Mouse (Mus musculus) heart, embryonic 15.5 days (tissue): Measurements from ENCODE around the gene Smarca2. TPM values are rescaled to one million over a fixed set of nuclear protein-coding genes. Genes with fewer than 3 reads are reported as not detected.

Source experiments
- ATAC-seq: fragments of 200-750 bp; cut with Nextera tagmentation; replicated peaks from 2 replicates; pipeline ENCODE4 v1.8.0; 2017; ENCODE audit warnings: low read depth, moderate TSS enrichment; ENCODE audit not compliant: insufficient number of reproducible peaks, insufficient read depth, low FRiP score
- H3K27ac ChIP-seq: fragments of 300-500 bp; sonication (generic); 2 replicates; pipeline ENCODE4 v1.5.1; 2015; ENCODE audit warnings: mild to moderate bottlenecking, inconsistent platforms
- H3K27me3 ChIP-seq: fragments of 300-500 bp; sonication (generic); 2 replicates; pipeline ENCODE4 v1.6.1; 2015; ENCODE audit warnings: inconsistent platforms
- H3K36me3 ChIP-seq: fragments of 300-500 bp; sonication (generic); 2 replicates; pipeline ENCODE4 v1.6.1; 2015; ENCODE audit warnings: mild to moderate bottlenecking, inconsistent platforms
- H3K4me1 ChIP-seq: fragments of 300-500 bp; sonication (generic); replicated peaks from 2 replicates; pipeline ENCODE4 v1.6.1; 2015; ENCODE audit warnings: inconsistent platforms
- H3K4me2 ChIP-seq: fragments of 300-500 bp; sonication (generic); 2 replicates; pipeline ENCODE4 v1.6.1; 2015; ENCODE audit warnings: inconsistent platforms, mild to moderate bottlenecking, moderate library complexity
- H3K4me3 ChIP-seq: fragments of 300-500 bp; sonication (generic); 2 replicates; pipeline ENCODE4 v1.5.1; 2015; ENCODE audit warnings: mild to moderate bottlenecking, inconsistent platforms
- H3K9ac ChIP-seq: fragments of 300-500 bp; sonication (generic); 2 replicates; pipeline ENCODE4 v1.6.1; 2015; ENCODE audit warnings: mild to moderate bottlenecking, inconsistent platforms
- H3K9me3 ChIP-seq: fragments of 300-500 bp; sonication (generic); replicated peaks from 2 replicates; pipeline ENCODE4 v1.6.1; 2016; ENCODE audit warnings: inconsistent platforms
- WGBS: fragments of 180-500 bp; shearing (Covaris S2); methylation state at CpG from one replicate; pipeline ENCODE4 v1.1.7; 2015; ENCODE audit warnings: mixed read lengths; 5-methylcytosine and 5-hydroxymethylcytosine counted together
- polyA plus RNA-seq: library from polyadenylated mRNA; unstranded; fragments of >200 nt; fragmentation: Nextera tagmentation; extraction: Ambion mirVana; gene quantifications from 2 replicates; pipeline ENCODE4 v1.2.1, GENCODE M21; 2015

The Smarca2 gene
- polyA plus RNA-seq, 1 experiment from 2014 or later = 27.4 TPM

- Histone ChIP-seq H3K27ac (peak overlapping the region; percentile 95), H3K4me1 (peaks cover 19% of the 10 kb centered on the region), H3K9me3 (no peaks in the 10 kb centered on the region), H3K36me3 (no peaks in the 10 kb centered on the region), H3K27me3 (no peaks in the 10 kb centered on the region), H3K4me2 (peak overlapping the region; percentile 100), H3K9ac (peak overlapping the region; percentile 51), H3K4me3 (peak overlapping the region; percentile 86)
- peak; percentile 66 for ATAC-seq
- 2% methylated on average over 36 of the region's 36 CpGs for WGBS
Measured at GRCm38 (mm10) chr19:26603906-26604754, 720 bp upstream of the Smarca2 start.

GRCm38 (mm10) chr19:26605438-26606320, 829 bp downstream of the Smarca2 start:
- ATAC-seq = no peak
- WGBS = under 1% methylated on average over 44 of the region's 44 CpGs
- H3K9me3 ChIP-seq = no peaks in the 10 kb centered on the region

GRCm38 (mm10) chr19:26606321-26607155, 1.7 kb downstream of the Smarca2 start:
- no peak; the same call in 1 of the 2 replicates for ATAC-seq
- Histone ChIP-seq H3K9ac (peak overlapping the region; percentile 85), H3K9me3 (no peaks in the 10 kb centered on the region), H3K27me3 (no peaks in the 10 kb centered on the region), H3K36me3 (no peaks in the 10 kb centered on the region), H3K27ac (peak overlapping the region; percentile 95), H3K4me1 (peaks cover 19% of the 10 kb centered on the region), H3K4me3 (peak overlapping the region; percentile 86), H3K4me2 (peak overlapping the region; percentile 100)
- WGBS = under 1% methylated on average over 63 of the region's 63 CpGs

More at GRCm38 (mm10) chr19:26605438-26606320, 829 bp downstream of the Smarca2 start:
- Histone ChIP-seq H3K27ac (peak overlapping the region; percentile 95), H3K36me3 (no peaks in the 10 kb centered on the region), H3K4me2 (peak overlapping the region; percentile 100), H3K4me3 (peak overlapping the region; percentile 86), H3K4me1 (peaks cover 19% of the 10 kb centered on the region), H3K27me3 (no peaks in the 10 kb centered on the region), H3K9ac (peak overlapping the region; percentile 85)

GRCm38 (mm10) chr19:26607156-26607536, 2.3 kb downstream of the Smarca2 start:
- Histone ChIP-seq H3K4me2 (peak overlapping the region; percentile 100), H3K4me3 (peak overlapping the region; percentile 86), H3K9ac (peak overlapping the region; percentile 85), H3K4me1 (peaks cover 19% of the 10 kb centered on the region), H3K27ac (peak overlapping the region; percentile 95), H3K27me3 (no peaks in the 10 kb centered on the region), H3K9me3 (no peaks in the 10 kb centered on the region), H3K36me3 (no peaks in the 10 kb centered on the region)
- peak; percentile 10; the same call in 1 of the 2 replicates for ATAC-seq
- under 1% methylated on average over 51 of the region's 56 CpGs for WGBS

GRCm38 (mm10) chr19:26607551-26608433, 2.9 kb downstream of the Smarca2 start:
- peak overlapping the region; percentile 100 for H3K4me2 ChIP-seq
- peak overlapping the region; percentile 86 for H3K4me3 ChIP-seq
- WGBS = 2% methylated on average over 39 of the region's 39 CpGs
- peak overlapping the region; percentile 85 for H3K9ac ChIP-seq
- H3K4me1 ChIP-seq = peaks cover 23% of the 10 kb centered on the region
- H3K27me3 ChIP-seq = no peaks in the 10 kb centered on the region
- no peaks in the 10 kb centered on the region for H3K9me3 ChIP-seq
- H3K36me3 ChIP-seq = no peaks in the 10 kb centered on the region
- no peak for ATAC-seq
- peak overlapping the region; percentile 95 for H3K27ac ChIP-seq

DNA sequence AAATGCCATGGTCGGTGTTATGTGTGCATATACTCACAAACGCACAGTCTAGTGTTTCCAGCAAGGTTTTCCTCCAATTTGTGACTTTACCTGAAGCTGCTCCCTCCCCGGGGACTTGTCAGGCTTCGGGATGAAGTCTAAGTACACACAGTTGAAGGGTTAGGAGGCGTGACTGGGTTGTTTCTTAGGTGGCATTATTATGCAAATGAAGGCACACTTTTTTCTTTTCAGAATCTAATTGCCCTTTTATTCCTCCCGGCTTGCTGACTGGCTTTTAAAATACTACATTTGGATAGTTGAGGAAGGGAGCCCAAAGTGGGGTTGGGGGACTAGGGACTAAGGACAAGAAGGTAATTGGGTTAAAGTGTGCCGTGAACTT, 3.6 kb downstream of the Smarca2 start:
- WGBS = 36% methylated on average over 7 of the region's 7 CpGs
- Histone ChIP-seq H3K4me2 (peak overlapping the region; percentile 100), H3K9me3 (no peaks in the 10 kb centered on the region), H3K27me3 (no peaks in the 10 kb centered on the region), H3K4me1 (peaks cover 27% of the 10 kb centered on the region), H3K27ac (no peak overlapping the region), H3K4me3 (peak overlapping the region; percentile 86), H3K9ac (no peak overlapping the region), H3K36me3 (no peaks in the 10 kb centered on the region)
- ATAC-seq = no peak

- 50% methylated on average over 2 of the region's 2 CpGs for WGBS
- no peak overlapping the region for H3K9ac ChIP-seq
- H3K4me1 ChIP-seq = peaks cover 29% of the 10 kb centered on the region
- no peak overlapping the region for H3K27ac ChIP-seq
- no peaks in the 10 kb centered on the region for H3K36me3 ChIP-seq
- H3K9me3 ChIP-seq = no peaks in the 10 kb centered on the region
- H3K27me3 ChIP-seq = no peaks in the 10 kb centered on the region
- ATAC-seq = no peak
- H3K4me3 ChIP-seq = no peak overlapping the region
- H3K4me2 ChIP-seq = no peak overlapping the region
Measured at GRCm38 (mm10) chr19:26609637-26610036, 4.8 kb downstream of the Smarca2 start.

GRCm38 (mm10) chr19:26612995-26613394, 8.1 kb downstream of the Smarca2 start:
- H3K4me1 ChIP-seq = peaks cover 22% of the 10 kb centered on the region
- H3K9ac ChIP-seq = no peak overlapping the region
- no peak; the same call in 1 of the 2 replicates for ATAC-seq
- 29% methylated on average over 4 of the region's 4 CpGs for WGBS
- H3K4me2 ChIP-seq = 0 out of 2 replicates have a peak overlapping the region, but pooled peaks have one; percentile 3
- H3K27me3 ChIP-seq = no peaks in the 10 kb centered on the region
- H3K36me3 ChIP-seq = no peaks in the 10 kb centered on the region
- peak overlapping the region; percentile 74 for H3K27ac ChIP-seq
- H3K9me3 ChIP-seq = no peaks in the 10 kb centered on the region
- no peak overlapping the region for H3K4me3 ChIP-seq

DNA sequence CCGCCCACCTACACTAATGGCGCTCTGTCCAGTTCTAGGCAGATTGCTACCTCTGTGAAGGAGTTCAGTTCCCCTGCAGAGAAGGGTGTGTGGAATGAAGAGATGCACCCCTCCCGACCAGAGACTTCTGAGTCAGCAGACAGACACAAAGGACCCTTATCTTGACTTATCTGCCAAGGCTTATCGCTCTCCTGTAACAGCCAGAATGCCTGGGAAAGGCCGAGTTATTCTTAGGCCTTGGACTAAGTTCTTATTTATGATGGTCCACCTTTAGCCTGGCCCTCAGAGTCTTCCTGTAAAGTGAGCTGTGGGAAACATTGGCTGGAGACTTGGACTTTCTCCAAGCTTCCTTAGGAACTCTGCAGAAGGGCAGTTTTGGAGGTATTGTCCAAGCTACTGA, 8.8 kb downstream of the Smarca2 start:
- 0 out of 2 replicates have a peak overlapping the region, but pooled peaks have one; percentile 3 for H3K4me2 ChIP-seq
- H3K4me1 ChIP-seq = peaks cover 16% of the 10 kb centered on the region
- no peaks in the 10 kb centered on the region for H3K9me3 ChIP-seq
- no peak overlapping the region for H3K4me3 ChIP-seq
- H3K9ac ChIP-seq = no peak overlapping the region
- no peaks in the 10 kb centered on the region for H3K36me3 ChIP-seq
- peak overlapping the region; percentile 74 for H3K27ac ChIP-seq
- WGBS = 25% methylated on average over 5 of the region's 5 CpGs
- H3K27me3 ChIP-seq = no peaks in the 10 kb centered on the region
- ATAC-seq = peak; percentile 39

DNA sequence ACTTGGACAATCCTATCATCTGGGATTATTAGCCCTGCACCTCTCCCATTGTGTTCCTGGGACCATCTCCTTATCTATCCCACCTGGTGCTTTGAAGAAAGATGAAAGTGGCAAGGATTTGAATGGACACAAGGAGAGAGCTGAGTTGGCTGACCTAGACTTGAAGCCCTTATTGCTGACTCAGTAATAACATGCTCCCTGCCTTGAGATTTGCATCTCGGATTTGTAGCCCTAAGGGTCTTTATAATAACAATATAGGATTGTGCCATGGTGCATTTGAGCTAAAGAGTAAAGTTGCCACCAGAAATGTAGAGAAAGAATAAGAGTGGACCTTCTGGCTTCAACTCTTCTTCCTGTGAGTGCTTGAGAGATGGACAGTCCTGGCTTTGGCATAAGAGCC, 11.4 kb downstream of the Smarca2 start:
- 80% methylated on average over 1 of the region's 1 CpGs for WGBS
- Histone ChIP-seq H3K36me3 (no peaks in the 10 kb centered on the region), H3K4me3 (no peak overlapping the region), H3K9ac (no peak overlapping the region), H3K27me3 (no peaks in the 10 kb centered on the region), H3K9me3 (no peaks in the 10 kb centered on the region), H3K27ac (no peak overlapping the region), H3K4me2 (no peak overlapping the region), H3K4me1 (peaks cover 16% of the 10 kb centered on the region)
- no peak for ATAC-seq
